Mouse (Mus musculus) WW6 (cell line): Measurements from ENCODE around the gene Add3.

Experiments used
- DNase-seq: peaks from one replicate; pipeline ENCODE4 v3.0.0-alpha.2; 2013; ENCODE audit warnings: low read depth, low spot score

Add3 gene

GRCm38 (mm10) chr19:53273055-53273722, 132.9 kb downstream of the Add3 start:
- DNase-seq = no peak

- DNase-seq = no peak
These were observed 133.7 kb downstream of the Add3 start for GRCm38 (mm10) chr19:53273781-53274428.

- DNase-seq = no peak
These were observed 135.0 kb downstream of the Add3 start for GRCm38 (mm10) chr19:53275204-53275603.

- DNase-seq = no peak
These were observed 136.9 kb downstream of the Add3 start for GRCm38 (mm10) chr19:53276902-53277707.

GRCm38 (mm10) chr19:53278491-53279415, 138.5 kb downstream of the Add3 start:
- no peak for DNase-seq

DNA sequence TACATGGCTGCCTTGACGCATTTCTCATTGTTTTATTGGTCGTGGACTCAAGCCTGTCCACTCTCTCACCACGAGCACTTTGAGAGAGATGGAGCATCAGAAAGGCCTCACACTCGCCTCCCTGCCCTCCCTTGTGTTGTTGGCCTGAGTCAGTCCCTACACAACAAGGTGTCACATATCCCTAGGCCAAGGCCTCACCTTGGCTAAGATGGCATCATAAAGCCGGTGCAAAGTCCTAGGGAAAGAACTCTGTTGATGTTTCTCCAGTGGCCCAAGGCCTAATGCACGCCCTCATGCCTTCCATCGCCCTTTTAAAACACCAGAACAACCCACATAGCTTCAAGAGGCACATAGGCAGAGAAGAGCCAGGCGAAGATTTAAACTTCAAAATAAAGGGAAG, 140.0 kb downstream of the Add3 start:
- no peak for DNase-seq

DNA sequence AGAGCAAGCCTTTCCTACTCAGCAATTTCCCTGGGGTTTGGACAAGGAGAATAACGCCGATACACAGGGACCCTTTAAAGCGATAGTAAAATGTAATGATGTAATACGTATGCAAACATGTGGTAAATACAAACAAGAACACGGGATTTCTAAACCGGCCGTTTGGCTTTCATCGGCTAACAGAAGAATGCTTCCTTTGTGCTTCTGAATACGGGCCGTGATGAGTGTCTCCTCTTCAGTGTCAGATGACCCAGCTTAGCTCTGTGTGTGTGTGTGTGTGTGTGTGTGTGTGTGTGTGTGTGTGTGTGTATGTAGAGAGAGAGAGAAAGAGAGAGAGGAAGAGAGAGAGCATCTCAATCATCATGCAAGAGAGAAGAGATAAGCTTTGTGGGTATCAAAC, 142.3 kb downstream of the Add3 start:
- no peak for DNase-seq

DNA sequence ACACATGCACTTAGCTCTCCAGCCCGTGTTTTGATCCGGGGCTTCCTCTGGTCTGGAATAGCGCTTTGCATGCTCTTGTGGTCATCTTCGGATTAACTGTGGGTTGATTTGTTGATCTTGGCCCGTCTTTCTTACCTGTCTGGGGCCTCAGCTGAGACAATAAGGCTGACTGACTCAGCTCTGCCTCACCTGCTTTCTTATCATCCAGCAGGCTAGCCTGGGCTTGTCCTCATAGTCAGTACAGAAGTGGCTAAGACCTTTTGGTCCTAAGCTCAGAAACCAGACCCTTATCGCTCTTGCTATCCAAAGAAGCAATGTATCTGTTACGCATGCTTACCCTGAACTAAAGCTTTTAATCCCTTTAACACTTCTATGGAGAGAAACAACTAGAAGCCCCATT, 143.5 kb downstream of the Add3 start:
- no peak for DNase-seq

DNA sequence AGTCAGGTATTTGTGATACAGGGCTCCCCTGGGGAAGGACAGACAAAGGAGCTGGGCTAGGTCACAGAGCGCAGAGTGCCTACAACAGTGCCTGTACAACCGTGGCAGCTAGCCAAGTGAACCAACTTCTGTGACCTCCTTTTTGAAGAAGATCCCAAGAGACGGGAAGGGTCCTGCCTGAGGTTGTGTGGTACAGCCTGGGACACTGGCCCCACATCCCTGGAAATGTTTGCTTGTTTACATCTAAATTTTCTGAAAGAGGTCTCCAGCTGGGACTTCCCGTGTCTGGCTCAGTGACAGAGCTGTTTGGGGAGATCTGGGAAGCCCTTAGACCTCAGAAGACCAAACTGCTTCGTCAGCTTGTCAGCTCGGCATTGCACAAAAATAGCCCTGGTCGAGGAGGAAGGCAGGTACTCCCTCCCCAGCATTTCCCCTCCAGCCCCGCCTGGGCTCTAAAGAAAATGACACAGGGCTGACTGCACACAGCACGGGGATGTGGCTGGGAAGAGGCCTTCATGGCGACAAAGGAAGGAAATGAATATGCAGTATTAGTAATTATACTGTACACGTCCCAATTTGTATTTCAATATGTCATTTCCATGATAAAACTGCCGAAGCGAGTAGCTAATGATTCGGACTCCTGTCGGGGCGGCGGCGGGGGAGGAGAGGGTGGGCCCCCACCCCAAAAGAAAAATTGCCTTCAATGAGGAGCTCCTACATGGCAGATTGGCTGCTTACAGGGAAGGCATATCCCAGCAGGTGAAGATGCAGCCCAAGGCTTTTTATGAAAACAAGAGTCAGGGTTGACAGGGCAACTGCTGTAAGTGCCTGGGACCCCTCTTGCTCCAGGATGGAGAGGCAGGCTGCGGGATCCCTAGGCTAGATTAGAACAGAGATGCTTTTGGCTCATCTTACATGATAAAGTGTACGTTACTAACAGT, 144.3 kb downstream of the Add3 start:
- no peak for DNase-seq

- DNase-seq = no peak
These were observed 156.3 kb downstream of the Add3 start for GRCm38 (mm10) chr19:53296331-53297254.
